Mouse (Mus musculus) effector memory CD4-positive, alpha-beta T cell, adult 7 months (primary cell): ENCODE results near the gene Tbx3. TPM values are rescaled to one million over a fixed set of nuclear protein-coding genes. Genes with fewer than 3 reads are reported as not detected.

ENCODE experiments used
- polyA plus RNA-seq: library from polyadenylated mRNA; unstranded; fragments of 100-300 nt; shearing (Covaris generic); gene quantifications from one replicate; pipeline ENCODE4 v1.2.1, GENCODE M21; 2017

Tbx3 gene
- polyA plus RNA-seq: 0.32 TPM

DNA sequence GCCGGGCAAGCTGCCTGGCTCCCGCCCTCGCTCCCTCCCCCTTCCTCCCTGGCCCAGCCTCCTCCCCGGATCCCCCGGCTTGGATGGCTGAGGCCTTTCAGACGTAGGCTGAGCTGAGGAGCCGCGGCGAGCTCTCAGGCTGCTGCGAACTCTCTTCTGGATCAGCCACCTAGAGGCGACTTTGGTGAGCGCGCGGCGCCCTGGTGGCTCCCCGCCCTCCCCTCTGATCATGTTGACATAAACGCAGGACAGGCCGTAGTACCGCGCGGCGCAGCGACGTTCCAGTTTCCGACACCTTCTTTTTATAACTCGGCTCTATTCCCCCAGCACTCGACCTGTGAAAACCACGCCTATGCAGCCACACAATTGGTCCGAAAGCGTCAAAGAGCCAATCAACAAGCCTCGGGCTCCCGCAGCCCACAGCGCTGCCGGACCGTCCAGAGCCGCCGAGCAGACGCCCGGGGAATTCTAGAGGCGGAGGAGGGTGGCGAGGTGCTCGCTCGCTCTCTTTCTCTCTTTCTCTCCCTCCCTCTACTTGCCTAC lies at the start of gene Tbx3:
TSS of gene Tbx3 (plus strand) at position 104 of the 543 bp plus-strand sequence.

Other genes starting within 250 kb of the Tbx3 start
- not detected for gene Tbx5, start 162.0 kb downstream of the Tbx3 start, polyA plus RNA-seq